ENCODE assay signal across 10 mouse cellular contexts in the genomic region with DNA sequence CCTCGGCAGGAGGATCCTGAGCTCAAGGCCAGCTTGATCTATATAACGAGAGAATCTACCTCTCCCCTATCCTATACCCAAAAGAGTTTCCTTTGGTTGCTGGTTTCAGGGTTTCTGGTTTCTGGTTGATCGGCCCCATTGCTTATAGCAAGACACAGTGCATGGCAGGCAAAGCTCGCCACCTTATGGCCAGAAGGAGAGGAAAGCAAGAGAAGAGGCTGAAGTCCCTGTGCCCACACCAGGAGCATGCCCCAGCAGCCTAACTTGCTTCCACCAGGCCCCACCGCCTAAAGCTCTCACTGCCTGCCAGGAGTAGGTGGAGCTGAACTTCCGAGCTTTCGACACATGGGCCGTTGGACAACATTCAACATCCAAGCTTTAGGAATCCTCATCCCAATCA. TPM values are rescaled to one million over a fixed set of nuclear protein-coding genes. Genes with fewer than 3 reads are reported as not detected.
A peak's percentile ranks its signal among the peaks of the same experiment; 100 is the strongest.
DNase-seq lines count a peak whose midpoint lies in the region; ATAC-seq and TF ChIP-seq lines count a peak whose summit lies in the region.
"Had no signal": no experiment of that assay in that cellular context is flagged by ENCODE, and none has a peak within 500 bp of the region (broad histone marks: within the 10 kb centered on the region; RNA-seq: fewer than 3 reads in every experiment).

No protein-coding gene starts in this region.

- peak; percentile 69 for DNase-seq in hindbrain, postnatal 0 days (ENCODE audit: low spot score)
- DNase-seq in 416B (ENCODE audit: low read depth) (peak; percentile 71), MN1 (ENCODE audit: low spot score) (peak; percentile 29)
- peak; percentile 44 for DNase-seq in embryonic facial prominence, embryonic 10.5 days (ENCODE audit: low spot score)
- DNase-seq in lung, adult 2 months = no peak
- DNase-seq in thymus, postnatal 4 days = peak; percentile 51
- no peak for DNase-seq in yolk sac, embryonic 10.5 days (ENCODE audit: low spot score)

- no peaks in the 10 kb centered on the region for H3K4me1 ChIP-seq in hindbrain, postnatal 0 days (ENCODE audit: insufficient read depth, low read length)
- no peaks in the 10 kb centered on the region for H3K4me1 ChIP-seq in hindbrain, embryonic 13.5 days (replicated peaks)
- H3K4me1 ChIP-seq in embryonic facial prominence, embryonic 10.5 days = no peaks in the 10 kb centered on the region
- no peaks in the 10 kb centered on the region for H3K4me1 ChIP-seq in lung, adult 2 months (ENCODE audit: control insufficient read depth, insufficient read depth, low read length)
- H3K4me1 ChIP-seq: limb, embryonic 15.5 days had no signal

- H3K9ac ChIP-seq in hindbrain, postnatal 0 days (replicated peaks; ENCODE audit: low read length) = no peak overlapping the region
- H3K9ac ChIP-seq in hindbrain, embryonic 13.5 days = no peak overlapping the region
- H3K9ac ChIP-seq: limb, embryonic 15.5 days had no signal

- H3K4me2 ChIP-seq in hindbrain, postnatal 0 days (ENCODE audit: low read depth, low read length) = no peak overlapping the region
- no peak overlapping the region for H3K4me2 ChIP-seq in hindbrain, embryonic 13.5 days
- H3K4me2 ChIP-seq: limb, embryonic 15.5 days had no signal

- no peaks in the 10 kb centered on the region for H3K9me3 ChIP-seq in hindbrain, postnatal 0 days (ENCODE audit: low read length)
- H3K9me3 ChIP-seq in hindbrain, embryonic 13.5 days = no peaks in the 10 kb centered on the region
- peaks cover 3% of the 10 kb centered on the region; the same call in 1 of the 2 replicates for H3K9me3 ChIP-seq in embryonic facial prominence, embryonic 10.5 days
- H3K9me3 ChIP-seq: limb, embryonic 15.5 days had no signal

- H3K4me3 ChIP-seq in hindbrain, postnatal 0 days (ENCODE audit: low read length) = no peak overlapping the region
- H3K4me3 ChIP-seq in hindbrain, embryonic 13.5 days = no peak overlapping the region
- no peak overlapping the region for H3K4me3 ChIP-seq in embryonic facial prominence, embryonic 10.5 days
- H3K4me3 ChIP-seq in lung, adult 2 months (replicated peaks; ENCODE audit: extremely low read depth, low read depth, low read length) = no peak overlapping the region
- H3K4me3 ChIP-seq: limb, embryonic 15.5 days had no signal

- peak; percentile 82 for TF ChIP-seq CTCF in hindbrain, postnatal 0 days (IDR thresholded peaks at IDR 0.05; ENCODE audit: low read depth)
- peak; percentile 53; the same call in 1 of the 2 replicates for TF ChIP-seq CTCF in lung, adult 2 months (IDR thresholded peaks at IDR 0.05; ENCODE audit: insufficient read depth, low read length)

- no peak overlapping the region for H3K27ac ChIP-seq in hindbrain, postnatal 0 days
- H3K27ac ChIP-seq in hindbrain, embryonic 13.5 days = no peak overlapping the region
- H3K27ac ChIP-seq in embryonic facial prominence, embryonic 10.5 days (replicated peaks) = no peak overlapping the region
- H3K27ac ChIP-seq: limb, embryonic 15.5 days had no signal

- ATAC-seq in hindbrain, postnatal 0 days = peak; percentile 45; the same call in 1 of the 2 replicates
- ATAC-seq in hindbrain, embryonic 13.5 days (ENCODE audit: low FRiP score) = no peak

- H3K36me3 ChIP-seq in hindbrain, postnatal 0 days (ENCODE audit: insufficient read depth, low read length) = no peaks in the 10 kb centered on the region
- H3K36me3 ChIP-seq in hindbrain, embryonic 13.5 days = no peaks in the 10 kb centered on the region
- H3K36me3 ChIP-seq in embryonic facial prominence, embryonic 10.5 days (replicated peaks) = no peaks in the 10 kb centered on the region
- H3K36me3 ChIP-seq: limb, embryonic 15.5 days had no signal

- 36% methylated on average over 8 of the region's 8 CpGs for WGBS in hindbrain, postnatal 0 days
- WGBS in hindbrain, embryonic 13.5 days = 48% methylated on average over 8 of the region's 8 CpGs
- WGBS in embryonic facial prominence, embryonic 10.5 days = 42% methylated on average over 8 of the region's 8 CpGs
- WGBS in lung, adult 2 months = 37% methylated on average over 8 of the region's 8 CpGs

- no peaks in the 10 kb centered on the region for H3K27me3 ChIP-seq in hindbrain, postnatal 0 days (ENCODE audit: insufficient read depth, low read length)
- no peaks in the 10 kb centered on the region for H3K27me3 ChIP-seq in hindbrain, embryonic 13.5 days
- H3K27me3 ChIP-seq in embryonic facial prominence, embryonic 10.5 days (replicated peaks; ENCODE audit: low read depth, poor library complexity, severe bottlenecking) = no peaks in the 10 kb centered on the region
- H3K27me3 ChIP-seq: limb, embryonic 15.5 days had no signal

- TF ChIP-seq POLR2A in lung, adult 2 months (IDR thresholded peaks at IDR 0.05; ENCODE audit: borderline replicate concordance, extremely low read depth, low read depth, low read length) = no peak

RNA-seq across cellular contexts. Expression of a gene that starts 10.8 kb away (rescaled TPM):
- total RNA-seq in hindbrain, postnatal 0 days (2014; rRNA removed) = 0.29 and 0.31 TPM in 2 replicates
- 0.28 and 0.35 TPM in 2 replicates for polyA plus RNA-seq in hindbrain, postnatal 0 days (2015; fragmentation: Nextera tagmentation; extraction: Ambion mirVana)
- polyA plus RNA-seq in hindbrain, embryonic 13.5 days (2015; fragmentation: Nextera tagmentation; extraction: Ambion mirVana) = 0.28 and 0.38 TPM in 2 replicates
- 0.20 and 0.29 TPM in 2 replicates for polyA plus RNA-seq in embryonic facial prominence, embryonic 10.5 days (2016; fragmentation: Nextera tagmentation; extraction: Ambion mirVana)
- 2.6 and 2.7 TPM in 2 replicates for polyA plus RNA-seq in lung, adult 2 months (2012; rRNA removed)

RNA-seq across cellular contexts. Expression of a gene that starts 58.7 kb away (rescaled TPM):
- total RNA-seq in hindbrain, postnatal 0 days (2014; rRNA removed) = not detected in 2 replicates
- not detected in 2 replicates for polyA plus RNA-seq in hindbrain, postnatal 0 days (2015; fragmentation: Nextera tagmentation; extraction: Ambion mirVana)
- polyA plus RNA-seq in hindbrain, embryonic 13.5 days (2015; fragmentation: Nextera tagmentation; extraction: Ambion mirVana) = 0.08 TPM in 1 of 2 replicates, not detected in the other
- not detected in 2 replicates for polyA plus RNA-seq in embryonic facial prominence, embryonic 10.5 days (2016; fragmentation: Nextera tagmentation; extraction: Ambion mirVana)
- not detected in 2 replicates for polyA plus RNA-seq in lung, adult 2 months (2012; rRNA removed)
- polyA plus RNA-seq: limb, embryonic 15.5 days; stomach, embryonic 16.5 days had no signal

Comparison
In these comparisons a context has a peak if more than half of its experiments do, and no peak if none do; other contexts are left out.
1. DNase-seq: peak in hindbrain, postnatal 0 days (single experiment), 416B (single experiment), MN1 (single experiment), embryonic facial prominence, embryonic 10.5 days (single experiment) and thymus, postnatal 4 days (single experiment); none in lung, adult 2 months (single experiment) and yolk sac, embryonic 10.5 days (single experiment).